Mouse (Mus musculus) layer of hippocampus, adult 9-11 months (tissue): ENCODE results near the gene Hnrnpa1.
"Not testable (repeated sequence)": the region's sequence is repeated elsewhere in the genome, so short reads cannot be mapped to it uniquely, and the experiment has no call there.

Experiments used
- DNase-seq: peaks from one replicate; pipeline ENCODE4 v3.0.0; 2022

Gene Hnrnpa1

DNA sequence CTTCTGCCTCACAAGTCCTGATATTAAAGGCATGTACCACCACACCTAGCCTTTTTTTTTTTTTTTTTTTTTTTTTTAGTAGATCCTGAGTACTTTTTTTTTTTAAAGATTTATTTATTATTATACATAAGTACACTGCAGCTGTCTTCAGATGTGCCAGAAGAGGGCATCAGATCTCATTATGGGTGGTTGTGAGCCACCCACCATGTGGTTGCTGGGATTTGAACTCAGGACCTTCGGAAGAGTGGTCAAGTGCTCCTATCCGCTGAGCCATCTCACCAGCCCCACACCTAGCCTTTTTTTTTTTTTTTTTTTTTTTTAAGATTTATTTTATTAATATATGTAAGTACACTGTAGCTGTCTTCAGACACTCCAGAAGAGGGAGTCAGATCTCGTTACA, 35.7 kb downstream of the Hnrnpa1 start:
- DNase-seq, result not testable (repeated sequence)

- DNase-seq, result no peak
These were observed 37.7 kb downstream of the Hnrnpa1 start for GRCm38 (mm10) chr15:103277949-103278348.

DNA sequence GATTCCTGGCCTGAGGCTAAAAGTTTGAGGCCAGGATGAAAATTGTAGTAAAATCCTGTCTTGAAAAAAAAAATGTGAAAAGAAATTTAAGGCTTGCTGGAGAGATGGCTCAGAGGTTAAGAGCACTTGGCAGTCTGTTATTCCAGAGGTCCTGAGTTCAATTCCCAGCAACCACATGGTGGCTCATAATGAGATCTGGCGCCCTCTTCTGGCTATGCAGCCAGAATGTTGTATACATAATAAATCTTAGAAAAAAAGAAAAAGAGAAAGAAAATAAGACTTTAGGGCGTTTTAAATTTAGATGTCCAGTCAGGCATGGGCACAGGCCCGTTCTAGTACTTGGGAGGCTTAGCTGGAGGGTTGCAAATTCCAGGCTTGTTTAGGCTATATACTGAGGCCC, 39.5 kb downstream of the Hnrnpa1 start:
- DNase-seq, result no peak

DNA sequence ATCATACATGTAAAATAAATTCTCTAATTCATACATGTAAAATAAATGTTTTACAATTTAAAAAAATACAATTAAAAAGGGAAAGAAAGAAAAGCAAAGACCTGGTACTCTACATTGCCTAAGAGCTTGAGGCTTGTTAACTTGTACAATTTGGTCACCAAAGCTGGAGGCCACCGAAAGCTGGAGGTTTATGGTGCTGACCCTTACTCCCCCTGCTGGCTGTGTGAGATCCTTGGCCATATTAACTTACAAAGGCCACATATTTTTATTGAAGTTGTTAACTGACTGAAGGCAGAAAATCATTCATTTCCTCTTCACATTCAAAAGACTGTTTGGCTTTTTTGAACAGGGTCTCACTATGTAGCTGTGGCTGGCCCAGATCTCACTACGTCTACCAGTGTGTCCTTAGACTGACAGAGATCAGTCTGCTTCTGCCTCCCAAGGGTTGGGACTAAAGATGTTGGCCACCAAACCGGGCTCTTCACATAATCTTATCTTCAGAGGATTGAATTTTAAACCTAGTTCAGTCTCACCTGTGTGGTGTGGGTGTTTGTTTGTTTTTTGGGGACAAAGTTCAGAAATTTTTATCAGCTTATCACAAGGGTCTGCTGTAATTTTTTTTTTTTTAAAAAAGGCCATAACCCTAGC, 40.7 kb downstream of the Hnrnpa1 start:
- DNase-seq, result no peak

GRCm38 (mm10) chr15:103281465-103282205, 41.4 kb downstream of the Hnrnpa1 start:
- no peak for DNase-seq

DNA sequence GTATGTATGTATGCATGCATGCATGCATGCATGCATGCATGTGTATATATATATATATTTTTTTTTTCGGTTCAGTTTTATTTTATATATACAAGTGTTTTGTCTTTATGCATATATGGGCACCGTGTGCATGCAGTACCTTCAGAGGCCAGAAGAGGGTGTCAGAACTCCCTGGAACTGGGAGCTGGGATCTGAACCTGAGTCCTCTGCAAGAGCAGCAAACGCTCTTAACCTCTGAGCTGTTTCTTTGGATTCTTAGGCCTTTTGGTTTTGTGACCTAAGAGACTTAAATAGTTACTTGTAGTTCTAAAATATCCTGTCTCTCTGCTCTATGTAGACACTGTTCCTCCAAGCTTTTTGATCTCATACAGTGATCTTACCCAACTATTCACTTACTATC, 43.8 kb downstream of the Hnrnpa1 start:
- no peak for DNase-seq

DNA sequence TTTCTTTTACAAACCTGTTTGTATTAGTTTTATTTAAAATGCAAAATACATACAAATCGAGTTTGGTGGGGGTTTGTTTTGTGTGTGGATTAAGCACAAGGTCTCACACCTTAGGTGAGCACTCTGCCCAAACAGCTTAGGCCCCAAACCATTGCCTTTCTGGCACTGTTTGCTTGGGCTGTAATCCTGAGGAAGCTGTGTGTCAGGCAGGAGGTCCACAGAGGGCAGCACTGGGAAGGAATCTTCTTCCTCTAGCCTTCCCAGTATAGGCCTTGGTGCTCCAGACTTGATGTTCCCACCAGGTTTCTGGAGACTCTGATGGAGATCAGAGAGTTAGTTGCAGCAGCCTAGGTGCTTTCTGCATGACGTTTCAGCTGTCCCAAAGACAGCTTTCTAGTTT, 44.4 kb downstream of the Hnrnpa1 start:
- no peak for DNase-seq

DNA sequence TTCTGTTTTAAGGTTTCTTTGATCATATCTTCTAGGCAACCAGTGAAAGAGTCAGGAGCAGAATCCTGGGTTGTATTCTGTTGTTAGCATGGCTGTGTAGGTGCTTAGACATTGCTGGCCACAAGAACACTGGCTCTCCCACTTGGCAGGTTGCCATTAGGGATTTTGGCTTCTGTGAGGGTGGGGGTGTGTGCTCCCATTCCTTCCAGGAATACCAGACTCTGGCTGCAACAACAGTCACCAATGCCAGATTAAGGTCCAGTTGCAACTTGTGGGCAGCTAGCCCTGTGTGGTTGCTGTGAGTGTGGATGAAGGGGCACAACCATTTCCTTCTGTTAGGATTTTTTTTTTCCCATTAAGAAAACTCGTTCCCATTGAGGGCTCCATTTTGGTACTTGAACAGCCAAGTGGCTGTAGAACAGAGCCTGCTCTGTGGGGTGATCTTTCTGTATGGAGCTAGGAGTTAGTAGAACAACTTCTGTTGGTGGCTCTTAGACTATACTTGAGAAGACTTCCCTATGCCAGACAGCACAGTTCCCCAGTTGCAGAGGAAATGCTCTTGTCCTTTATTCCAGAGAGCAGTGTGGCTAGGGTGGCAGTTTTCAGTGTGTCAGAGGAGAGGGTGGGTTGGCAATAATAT, 45.7 kb downstream of the Hnrnpa1 start:
- DNase-seq, result no peak

DNA sequence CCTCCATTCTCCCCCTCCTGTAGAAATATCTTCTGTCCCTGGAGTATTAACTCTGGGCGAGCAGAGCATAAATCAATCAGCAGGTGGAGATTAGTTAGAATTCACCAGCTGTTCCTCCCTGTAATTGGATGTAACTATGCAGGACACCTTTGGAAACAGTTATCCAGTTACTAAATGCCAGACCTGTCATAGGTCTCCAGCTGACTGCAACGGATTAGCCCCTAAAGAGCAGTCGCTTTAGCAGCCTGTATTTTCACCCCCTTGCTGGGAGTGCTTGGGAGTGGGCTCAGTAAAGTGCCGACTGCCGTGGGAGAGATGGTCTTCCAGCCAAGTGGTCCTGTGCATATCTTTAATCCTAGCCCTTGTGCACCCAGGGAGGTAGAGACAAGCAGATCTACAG, 49.4 kb downstream of the Hnrnpa1 start:
- DNase-seq, result no peak

DNA sequence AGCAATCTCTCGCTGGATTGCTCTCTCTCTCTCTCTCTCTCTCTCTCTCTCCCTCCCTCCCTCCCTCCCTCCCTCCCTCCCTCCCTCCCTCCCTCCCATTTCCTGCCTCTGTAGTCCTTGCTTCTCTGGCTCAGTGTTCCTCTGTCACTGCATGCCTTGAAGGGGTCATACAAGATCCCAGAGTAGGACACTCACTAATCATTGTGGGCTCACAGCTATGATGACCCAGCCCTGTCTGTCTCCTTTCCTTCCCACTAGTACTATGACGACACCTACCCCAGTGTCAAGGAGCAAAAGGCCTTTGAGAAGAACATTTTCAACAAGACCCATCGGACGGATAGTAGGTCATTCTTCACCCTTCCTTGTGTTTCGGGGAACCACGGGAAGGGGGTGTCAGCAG, 50.2 kb downstream of the Hnrnpa1 start:
- DNase-seq, result no peak

DNA sequence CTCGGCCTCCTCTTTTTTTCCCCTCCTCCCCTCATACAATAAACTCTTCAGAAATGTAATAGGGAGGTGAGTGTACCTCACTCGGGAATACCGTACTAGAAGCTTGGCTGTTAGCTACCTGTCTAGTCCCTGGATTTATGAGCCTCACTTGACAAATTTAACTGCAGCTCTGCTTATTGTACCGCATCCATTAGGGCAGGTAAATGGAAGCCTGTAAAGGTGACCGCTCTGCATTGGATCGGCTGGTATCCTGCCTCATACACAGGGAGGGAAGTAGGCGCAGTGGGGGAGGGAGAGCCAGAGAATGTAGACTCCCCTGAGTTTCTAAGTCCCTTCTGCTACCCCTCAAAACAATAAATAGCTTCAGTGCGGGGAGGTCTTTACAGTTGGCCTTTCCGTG, 50.6 kb downstream of the Hnrnpa1 start:
- DNase-seq, result no peak

GRCm38 (mm10) chr15:103292673-103293345, 52.6 kb downstream of the Hnrnpa1 start:
- no peak for DNase-seq

GRCm38 (mm10) chr15:103293375-103293774, 53.1 kb downstream of the Hnrnpa1 start:
- no peak for DNase-seq

DNA sequence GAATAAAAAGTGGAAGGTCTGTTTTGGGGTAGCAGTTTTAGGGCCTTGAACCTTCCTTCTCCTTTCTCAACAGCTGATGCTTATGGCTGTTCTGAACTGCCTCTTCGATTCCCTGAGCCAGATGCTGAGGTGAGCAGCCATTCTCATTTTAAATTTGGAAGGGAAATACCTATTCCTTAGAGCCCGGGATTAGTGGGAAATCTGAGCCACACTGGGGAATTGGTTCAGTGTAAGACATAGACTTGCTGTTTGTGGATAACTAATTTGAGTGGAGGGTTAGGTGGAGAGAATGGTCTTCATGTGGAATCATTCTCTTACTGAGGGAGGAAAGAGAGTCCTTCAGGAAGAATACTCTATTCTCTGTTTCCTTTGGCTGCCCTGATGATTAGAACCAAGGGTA, 54.4 kb downstream of the Hnrnpa1 start:
- DNase-seq, result no peak

DNA sequence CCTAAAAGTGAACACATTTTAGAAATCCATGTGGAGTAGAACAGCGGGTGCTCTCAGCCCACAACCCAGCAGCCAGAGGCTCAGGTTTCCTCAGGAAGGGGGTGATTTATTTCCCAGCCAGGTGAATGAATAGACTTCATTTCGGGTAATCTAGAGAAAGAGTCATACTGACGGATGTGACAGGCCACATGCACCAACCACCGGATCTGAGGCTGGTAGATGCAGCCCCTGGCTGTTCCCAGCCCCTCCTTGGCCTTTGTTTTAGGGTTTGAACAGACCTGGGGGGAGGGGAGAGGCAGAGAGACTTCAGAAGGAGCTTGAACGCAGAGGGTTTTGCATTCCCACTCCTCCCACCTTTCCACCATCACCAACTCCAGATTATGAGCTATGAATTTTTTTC, 55.6 kb downstream of the Hnrnpa1 start:
- DNase-seq, result no peak
